Mouse (Mus musculus) gastrocnemius, postnatal 25 days (tissue): ENCODE measurements around the gene Enpp1. TPM values are rescaled to one million over a fixed set of nuclear protein-coding genes. Genes with fewer than 3 reads are reported as not detected.

Source experiments
- DNase-seq: peaks from one replicate; pipeline ENCODE4 v3.0.0; 2022
- total RNA-seq, 2 experiments: library from RNA; stranded (reverse); gene quantifications; 1 replicate in 1 of 2; 2 replicates in 1 of 2; pipeline ENCODE4 v1.2.3; 2021

The Enpp1 gene
- total RNA-seq, 2 experiments from 2014 or later: 3.4 to 4.9 TPM

DNA sequence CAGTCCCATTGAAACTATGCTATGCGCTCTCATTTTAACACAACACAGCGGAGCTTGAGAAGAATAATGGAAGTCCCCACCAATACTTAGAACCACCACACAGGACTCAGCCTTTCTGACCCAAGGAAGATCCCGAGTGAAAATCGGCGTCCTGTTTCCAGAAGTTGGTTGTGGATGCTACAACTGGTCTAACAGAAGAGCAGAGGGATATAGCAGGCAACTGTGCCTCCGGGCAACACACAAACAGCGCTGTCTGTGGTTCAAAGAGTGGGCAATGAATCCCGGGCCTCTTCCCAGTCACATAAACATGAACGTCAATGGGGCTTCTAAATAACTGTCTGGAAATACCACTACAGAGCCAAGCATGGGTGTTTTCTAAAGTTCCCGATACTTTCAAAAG is 888 bp downstream of the Enpp1 start:
- DNase-seq: no peak

- no peak for DNase-seq
Measured at GRCm38 (mm10) chr10:24710361-24710760, 1.6 kb downstream of the Enpp1 start.

DNA sequence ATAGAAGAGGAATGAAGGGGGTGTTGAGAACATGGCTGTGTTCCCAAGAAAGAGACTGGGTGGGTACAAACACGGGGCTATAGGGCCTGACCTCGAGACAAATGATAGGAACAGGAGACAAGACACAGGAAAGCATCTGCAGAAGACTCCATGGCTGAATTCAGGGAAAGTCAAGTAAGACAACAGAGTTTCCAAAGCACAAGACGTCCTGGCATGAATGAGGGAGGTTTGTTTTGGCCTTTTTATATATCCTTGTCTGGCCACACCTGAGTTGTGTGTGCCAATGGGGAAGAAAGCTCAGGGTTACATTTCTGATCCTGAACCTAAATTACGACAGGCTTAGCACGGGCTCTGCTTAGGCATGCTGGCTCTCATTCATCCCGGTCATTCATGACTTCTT is 4.2 kb downstream of the Enpp1 start:
- DNase-seq: no peak

- no peak for DNase-seq
Measured at GRCm38 (mm10) chr10:24706431-24707140, 5.4 kb downstream of the Enpp1 start.

DNA sequence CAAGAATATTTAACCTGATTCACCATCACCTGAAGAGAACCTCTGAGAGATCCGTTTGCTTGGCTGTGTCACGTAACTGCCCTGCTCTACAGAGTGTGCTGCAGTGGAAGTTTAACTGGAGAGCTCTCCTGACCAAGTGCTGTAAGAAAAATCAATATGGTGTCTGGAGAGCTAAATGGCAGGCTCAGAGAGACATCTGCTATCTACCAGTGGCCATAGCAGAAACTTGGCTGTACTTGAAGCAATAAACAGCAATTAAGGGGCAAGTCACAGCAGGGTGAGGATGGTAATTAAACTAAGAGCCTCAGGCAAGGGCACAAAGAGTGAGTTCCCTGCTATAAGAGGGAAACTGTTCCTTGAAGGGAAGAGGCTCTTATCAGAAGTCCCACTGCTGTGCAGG is 9.3 kb downstream of the Enpp1 start:
- DNase-seq: no peak

GRCm38 (mm10) chr10:24698131-24698775 is 13.7 kb downstream of the Enpp1 start:
- no peak for DNase-seq

DNA sequence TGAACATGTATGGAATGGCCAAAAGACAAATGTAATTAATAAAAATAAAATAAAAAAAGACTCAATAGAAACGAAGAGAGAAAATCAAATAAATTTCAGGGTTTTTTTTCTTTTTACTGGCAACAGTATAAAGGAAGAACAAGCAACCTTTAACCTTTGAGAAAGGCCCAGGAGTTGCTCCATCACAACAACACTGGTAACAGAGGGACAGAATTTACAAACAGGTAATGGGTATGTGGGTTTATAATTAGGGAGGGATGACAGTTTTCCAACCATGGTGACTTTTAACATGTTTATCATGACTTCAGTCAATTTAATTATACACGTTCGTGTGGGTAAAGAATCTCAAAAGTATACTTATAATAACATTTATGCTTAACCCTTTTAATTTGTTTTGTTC is 15.2 kb downstream of the Enpp1 start:
- no peak for DNase-seq

- DNase-seq: peak; percentile 37
Measured at GRCm38 (mm10) chr10:24695786-24696185, 16.2 kb downstream of the Enpp1 start.

GRCm38 (mm10) chr10:24682518-24683104 is 29.3 kb downstream of the Enpp1 start:
- DNase-seq: no peak

DNA sequence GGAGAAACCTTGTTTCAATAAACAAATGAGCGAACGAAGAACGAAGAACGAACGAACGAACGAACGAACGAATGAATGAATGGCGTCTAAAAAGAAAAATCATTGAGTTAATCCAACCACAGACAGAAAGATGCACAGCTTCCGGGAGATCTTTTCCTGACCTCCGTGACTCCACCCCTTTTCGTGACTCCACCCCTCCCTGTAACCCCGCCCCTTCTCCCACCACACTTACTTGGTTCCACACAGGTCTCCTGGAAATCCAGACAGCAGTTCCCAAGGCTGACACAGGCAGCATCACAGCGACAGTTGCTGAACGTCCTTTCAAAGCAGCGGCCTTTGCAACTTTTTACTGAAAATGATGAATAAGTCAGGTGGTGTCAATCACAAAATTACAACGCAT is 34.3 kb downstream of the Enpp1 start:
- no peak for DNase-seq

DNA sequence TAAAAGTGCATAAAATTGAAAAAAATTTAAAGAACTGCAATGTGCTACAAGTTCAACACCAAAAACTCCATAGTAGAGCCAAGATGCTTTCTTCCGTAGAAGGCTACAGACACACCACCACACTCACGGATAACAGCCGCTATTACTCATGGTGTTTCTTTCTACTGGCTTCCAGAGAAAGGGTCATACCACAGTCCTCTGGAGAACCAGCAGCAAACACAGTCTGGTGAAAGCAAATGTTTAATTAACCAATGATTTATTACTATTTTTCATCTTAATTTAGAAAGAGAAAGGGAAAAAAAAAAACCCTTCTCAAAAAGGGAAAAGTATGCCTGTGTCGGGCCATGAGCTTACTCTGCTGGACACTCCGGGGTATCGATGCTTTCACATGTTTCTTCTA is 37.7 kb downstream of the Enpp1 start:
- no peak for DNase-seq

GRCm38 (mm10) chr10:24672948-24673347 is 39.0 kb downstream of the Enpp1 start:
- no peak for DNase-seq

DNA sequence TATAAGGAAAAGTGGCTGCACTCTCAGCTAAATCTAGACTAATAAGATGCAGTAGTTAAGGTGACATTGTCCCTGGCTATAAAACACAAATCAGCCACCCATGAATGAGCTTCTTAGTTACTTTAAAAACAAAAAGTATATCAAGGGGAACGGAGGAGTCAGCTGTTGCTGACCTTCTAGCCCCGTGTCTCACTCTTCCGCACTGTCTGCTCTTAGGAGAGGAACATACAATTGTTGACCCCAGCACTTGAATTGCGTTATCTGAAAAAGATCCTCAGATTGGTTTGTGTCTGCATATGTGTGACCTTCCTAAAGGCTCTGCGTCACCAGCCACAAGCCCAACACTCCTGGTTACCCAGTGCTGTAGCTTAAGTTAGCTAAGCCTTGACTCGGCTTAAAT is 41.4 kb downstream of the Enpp1 start:
- no peak for DNase-seq

GRCm38 (mm10) chr10:24650990-24651569 is 60.9 kb downstream of the Enpp1 start:
- DNase-seq: no peak

- DNase-seq: no peak
Measured at GRCm38 (mm10) chr10:24647996-24648738, 63.8 kb downstream of the Enpp1 start.

DNA sequence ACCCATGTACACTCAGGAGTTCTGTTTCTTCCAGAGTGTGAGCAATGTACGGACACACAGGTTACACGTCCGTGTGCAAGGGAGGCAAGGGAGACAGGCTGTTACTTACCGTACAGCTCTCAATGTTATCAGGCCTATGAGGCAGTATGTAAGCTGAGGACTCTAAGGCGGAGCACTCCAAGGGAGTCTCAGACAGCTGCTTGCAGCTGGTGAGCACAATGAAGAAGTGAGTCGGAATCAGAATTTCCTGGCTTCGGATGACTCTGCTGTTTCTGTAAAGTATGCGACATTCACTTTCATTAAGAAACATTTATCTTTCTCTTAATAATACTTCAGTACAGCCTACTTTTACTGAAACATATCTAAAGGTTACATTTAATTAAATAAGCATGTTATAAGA is 66.8 kb downstream of the Enpp1 start:
- no peak for DNase-seq

DNA sequence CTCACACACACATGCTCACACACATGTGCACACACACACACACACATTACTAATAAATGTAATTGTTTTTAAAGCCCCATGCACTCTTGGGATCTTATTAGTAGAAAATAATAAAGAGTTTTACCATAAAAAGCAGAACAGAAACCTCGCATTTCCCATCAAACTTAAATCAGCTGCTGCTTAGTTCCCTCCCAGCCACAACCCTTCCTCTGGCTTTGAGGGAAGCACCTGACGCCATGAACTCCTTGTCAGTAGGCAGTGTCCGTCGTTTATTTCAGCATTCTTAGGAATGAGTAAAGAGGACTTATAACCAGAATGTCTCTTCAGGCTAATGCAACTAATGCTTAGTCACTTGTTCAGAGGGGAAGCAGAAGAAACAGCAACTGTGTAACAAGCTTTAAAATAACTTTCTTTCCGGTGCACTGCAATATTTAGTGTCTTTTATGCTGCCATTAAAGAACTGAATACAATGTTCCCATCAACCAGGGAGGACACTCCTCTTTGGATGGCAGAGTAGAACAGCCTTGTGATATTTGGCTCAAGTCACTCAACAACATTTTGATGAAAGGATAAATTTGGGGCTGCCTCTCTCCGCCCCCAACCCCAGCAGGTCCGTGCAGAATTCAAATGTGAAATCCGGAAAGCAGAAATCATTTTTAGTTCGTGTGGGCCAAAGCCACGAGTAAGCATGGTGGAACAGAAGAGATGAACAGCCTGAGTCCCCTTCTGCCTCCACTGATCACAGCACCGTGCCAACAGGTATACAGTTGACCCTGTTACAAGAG is 69.0 kb downstream of the Enpp1 start:
- DNase-seq: no peak

DNA sequence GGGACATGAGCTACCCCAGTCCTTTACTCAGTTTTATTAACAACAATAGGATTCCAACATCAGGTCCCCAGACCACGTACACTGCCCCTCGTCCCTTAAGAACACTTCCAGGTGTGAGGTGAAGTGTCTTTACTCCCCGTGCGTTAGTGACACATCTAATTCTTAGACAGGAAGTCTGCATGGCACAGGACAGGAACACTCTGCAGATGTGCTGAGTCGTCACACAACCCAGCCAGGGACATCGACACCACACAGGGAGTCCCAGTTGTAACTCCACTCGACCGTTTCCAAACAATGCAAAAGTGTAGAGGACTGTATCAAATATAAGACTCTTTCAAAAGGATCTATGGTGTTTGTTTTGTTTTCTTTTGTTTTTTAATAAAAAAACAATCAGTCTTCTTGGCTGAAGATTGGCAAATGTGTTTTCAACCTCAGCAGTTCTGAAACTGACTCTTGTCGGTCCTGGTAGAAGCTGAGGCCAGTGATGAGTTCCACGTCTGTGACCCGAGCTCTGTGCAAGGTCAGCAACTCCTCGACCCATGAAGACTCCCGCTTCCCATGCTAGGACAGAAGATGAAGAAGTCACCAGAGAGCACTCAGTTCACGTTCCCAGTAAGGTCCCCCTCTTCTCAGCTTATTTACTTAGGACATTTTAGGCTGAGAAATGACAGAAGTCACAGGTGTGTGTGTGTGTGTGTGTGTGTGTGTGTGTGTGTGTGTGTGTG is 70.4 kb downstream of the Enpp1 start:
- no peak for DNase-seq

DNA sequence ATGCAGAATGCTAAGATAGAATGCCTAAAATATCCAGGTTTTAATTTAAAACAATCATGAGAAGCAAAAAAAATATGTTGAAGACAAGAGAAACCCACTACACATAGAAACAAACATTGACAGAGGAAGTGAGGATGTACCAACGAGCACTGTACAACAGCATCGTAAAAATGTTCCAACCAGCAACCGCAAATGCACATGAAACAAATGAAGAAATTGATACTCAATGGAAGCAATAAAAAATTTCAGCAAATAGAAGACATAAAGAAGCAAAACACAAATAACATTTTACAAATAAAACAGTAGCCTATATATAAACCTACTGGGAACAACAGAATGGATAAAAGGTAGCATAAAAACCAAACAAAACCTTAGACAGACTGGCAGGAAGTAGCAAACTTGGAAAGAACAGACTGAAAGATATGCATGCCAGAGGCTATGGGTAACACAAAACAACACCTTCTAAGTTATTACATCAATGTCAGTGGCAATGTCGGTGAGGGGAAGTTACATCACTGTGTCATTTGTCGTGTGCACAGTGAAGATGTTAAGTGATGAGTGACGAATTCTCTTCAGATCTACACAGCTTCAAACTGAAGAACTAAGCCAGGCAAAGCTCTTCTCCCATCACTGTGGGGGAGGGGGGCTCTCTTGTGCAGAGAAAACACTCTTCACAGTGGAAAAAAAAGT is 71.6 kb downstream of the Enpp1 start:
- no peak for DNase-seq

- DNase-seq: no peak
Measured at GRCm38 (mm10) chr10:24639596-24639995, 72.4 kb downstream of the Enpp1 start.
